Mouse (Mus musculus): ENCODE data around the gene Lrfn3.

The Lrfn3 gene

DNA sequence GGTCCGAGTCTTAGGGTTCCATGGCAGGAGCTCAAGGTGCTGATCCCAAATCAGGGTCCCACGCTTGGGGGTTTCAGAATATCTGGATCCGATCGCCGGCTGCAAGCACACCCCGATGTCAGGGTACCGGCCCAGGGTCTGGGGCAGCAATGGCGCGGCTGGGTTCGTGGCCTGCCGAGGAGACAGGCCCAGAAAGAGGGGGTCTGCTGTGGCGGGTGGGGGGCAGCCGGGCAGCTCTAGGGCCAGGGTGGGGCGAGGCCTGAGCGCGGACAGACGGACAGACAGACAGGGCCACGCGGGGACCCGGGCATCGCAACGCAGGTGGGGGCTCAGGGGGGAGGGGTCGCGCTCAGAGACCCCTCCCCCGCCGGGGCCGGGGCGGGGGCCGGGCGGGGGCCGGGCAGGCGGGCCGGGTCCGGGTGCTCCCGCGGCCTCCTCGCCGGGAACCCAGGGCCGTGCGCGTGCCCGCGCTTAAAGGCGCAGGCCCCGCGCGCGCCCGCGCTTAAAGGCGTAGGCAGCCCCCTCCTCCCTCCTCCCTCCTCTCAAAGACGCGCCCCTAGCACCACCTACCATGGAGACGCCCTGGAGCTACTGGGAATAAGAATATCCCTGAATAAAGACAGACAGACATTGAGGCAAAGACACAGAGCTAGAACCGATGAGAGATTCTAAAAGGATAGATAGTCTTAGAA lies at the start of gene Lrfn3:
Gene Lrfn3 (minus strand): TSS at position 121 of the 692 bp plus-strand sequence.
- DNase-seq = peak; percentile 56

DNA sequence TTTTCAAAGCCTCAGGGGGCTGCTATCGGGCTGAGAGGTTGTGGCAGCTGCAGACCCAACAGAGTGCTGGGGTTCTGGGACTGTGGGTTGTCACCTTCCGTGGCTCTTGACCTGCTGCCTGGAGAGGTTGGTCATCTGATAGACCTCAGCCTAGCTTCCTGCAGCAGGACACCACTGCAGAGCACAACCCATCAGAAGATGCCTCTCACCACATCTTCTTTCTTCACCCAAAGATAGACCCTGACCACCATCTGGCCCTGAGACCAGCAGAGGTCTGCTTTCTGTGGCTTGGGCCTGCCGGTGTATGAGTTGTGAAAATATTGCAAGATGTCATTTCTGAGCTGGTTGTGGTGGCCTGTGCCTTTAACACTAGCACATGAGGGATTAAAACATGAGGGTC lies 48.5 kb upstream of the Lrfn3 start:
- DNase-seq = no peak

DNA sequence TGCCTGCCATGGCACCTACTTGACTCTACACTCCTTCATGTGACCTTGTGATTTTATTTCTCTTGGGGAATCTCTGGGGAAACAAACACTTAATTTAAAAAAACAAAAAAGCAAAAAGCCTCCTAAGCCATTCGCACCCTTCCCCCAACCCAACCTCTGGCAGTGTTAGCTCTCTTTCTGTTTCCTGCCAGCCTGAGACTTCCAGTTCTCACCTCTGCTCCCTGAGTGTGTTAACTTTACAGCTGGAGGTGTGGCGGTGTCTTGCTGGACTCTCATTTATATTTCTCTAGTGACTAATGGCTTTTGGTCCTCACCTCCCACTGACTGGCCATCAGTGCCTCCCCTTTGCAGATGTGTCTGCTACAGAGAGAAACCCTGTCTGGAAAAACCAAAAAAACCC lies 47.2 kb upstream of the Lrfn3 start:
- no peak for DNase-seq

DNA sequence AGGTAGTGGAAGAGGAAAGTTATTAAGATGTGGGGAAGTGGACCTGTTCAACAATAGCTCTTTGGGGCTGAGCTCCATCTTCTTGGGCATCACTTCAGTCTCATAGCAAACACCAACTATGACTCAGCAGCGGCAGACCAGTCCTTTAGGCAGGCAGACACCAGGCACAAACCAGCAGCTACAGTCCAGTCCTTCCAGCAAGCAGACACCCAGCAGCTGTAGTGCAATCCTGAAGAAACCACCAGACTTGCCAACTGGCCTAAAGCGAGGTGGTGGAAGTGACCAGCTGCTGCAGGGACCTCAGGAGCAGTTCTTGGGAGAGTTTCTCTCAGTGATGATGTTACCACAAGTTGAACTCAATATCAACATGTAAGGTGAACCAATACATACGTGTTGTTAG lies 46.1 kb upstream of the Lrfn3 start:
- DNase-seq = no peak

DNA sequence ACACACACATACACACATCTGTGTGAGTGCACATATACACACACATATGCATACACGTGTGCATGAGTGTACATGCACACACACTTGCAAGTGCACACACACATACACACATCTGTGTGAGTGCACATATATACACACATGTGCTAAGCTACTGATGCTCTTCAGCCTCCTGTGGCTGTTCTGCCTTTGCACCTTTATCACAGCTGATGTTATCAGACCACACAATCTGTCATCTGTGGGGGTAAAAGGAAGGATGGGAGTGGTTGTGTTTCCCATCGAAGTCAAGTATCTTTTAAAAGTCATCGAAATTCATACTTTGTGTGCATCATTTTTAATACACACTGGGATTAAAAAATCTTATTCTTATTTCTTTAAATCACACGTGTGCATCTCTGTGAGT lies 39.8 kb upstream of the Lrfn3 start:
- DNase-seq = no peak

DNA sequence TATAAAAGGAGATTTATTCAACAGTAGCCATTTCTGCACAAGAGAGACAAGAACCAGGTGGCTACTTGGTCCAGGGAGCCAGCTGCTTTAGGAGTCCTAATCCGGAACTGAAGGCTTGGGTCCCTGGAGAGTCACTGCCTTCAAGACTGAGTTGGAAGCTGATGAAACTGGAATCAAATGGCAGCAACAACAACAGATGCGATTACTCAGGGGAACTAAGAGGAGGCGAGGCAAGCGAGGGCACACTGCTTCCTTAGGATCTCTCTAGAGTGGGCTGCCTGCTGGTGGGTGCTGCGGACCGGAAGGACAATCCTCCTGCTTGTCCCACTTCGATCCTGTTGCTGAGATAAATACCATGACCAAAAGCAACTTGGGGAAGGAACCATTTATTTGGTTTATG lies 37.1 kb upstream of the Lrfn3 start:
- no peak for DNase-seq

DNA sequence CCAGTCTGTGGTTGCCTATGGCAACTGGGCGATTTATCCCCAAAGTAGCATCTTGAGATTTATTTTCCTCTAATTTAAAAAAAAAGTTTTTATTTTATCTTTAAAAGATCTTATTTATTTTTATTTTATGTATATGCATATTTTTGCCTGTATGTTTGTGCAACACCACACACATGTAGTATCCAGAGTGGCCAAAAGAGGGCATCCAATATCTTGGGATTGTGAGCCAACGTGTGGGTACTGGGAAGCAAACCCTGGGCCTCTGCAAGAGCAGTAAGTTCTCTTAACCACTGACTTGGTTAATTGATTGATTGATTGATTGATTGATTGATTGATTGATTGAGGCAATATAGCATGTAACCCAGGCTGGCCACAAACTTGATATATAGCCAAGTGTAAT lies 32.3 kb upstream of the Lrfn3 start:
- no peak for DNase-seq

DNA sequence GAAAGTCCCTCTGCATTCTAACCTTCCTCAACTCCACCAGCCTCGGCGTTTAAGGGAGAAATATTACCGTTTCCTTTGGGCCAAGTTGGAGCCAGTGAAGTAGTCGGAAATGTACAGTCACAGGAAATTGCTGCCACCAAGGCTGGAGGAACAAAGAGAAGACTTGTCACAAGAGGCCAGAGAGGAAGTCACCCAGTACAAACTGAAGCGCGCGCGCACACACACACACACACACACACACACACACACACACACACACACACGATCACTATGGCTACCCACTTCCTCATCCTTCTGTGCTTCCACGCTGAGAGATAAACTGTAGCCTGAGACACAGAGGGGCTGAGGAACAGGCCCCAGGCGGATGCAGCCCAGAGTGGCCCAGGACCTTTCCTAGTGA lies 31.8 kb upstream of the Lrfn3 start:
- peak; percentile 55 for DNase-seq

DNA sequence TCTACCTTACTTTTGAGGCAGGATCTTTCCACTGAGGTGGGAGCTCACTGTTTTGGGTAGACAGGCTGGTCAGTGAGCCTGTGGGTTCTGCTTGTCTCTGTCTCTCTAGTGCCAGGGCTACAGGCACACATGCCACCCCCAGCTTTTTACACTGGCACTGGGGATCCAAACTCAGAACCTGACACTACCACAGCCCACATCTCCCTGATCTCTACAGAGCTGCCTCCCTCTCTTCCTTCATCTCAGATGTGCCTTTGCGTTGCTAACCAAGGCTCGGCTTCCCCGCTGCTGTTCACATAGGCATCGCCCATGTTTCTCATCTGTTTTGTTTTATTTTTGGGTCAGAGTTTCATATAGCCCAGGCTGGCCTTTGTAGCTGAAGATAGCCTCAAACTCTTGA lies 31.1 kb upstream of the Lrfn3 start:
- no peak for DNase-seq

DNA sequence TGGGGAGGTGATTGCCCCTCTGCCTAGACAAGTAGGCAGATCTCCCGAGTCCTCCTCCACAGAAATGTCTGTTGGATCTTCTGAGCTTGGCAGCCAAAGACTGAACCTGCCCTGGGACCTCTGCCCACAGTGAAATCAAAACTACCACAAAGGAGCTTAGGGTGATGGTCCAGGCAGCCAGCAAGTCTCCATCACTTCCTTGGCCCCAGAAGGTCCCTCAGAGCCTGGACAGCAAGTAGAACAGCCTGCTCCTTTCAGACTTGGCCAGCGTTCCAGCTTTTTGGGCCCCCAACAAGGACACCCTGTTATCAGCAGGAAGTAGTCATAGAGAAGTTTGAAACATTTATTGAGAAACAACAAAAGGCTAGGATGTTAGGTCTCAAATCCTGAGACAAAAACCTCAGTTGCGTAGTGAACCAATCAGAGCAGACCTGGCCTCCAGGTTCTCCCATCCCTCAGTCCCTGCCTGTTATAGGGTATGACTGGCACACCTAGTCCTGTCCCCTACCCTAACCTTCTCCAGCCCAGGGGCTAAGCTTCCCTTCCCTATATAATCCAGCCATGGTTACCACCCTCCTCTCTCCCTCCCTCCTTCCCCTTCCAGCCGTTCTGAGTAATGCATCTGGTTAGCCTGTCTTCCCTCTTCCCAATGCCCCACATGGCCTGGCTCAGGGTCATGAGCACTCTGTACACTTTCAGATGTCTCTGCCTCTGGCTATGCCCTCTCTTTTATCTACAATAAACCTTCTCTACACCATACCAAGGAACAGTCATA lies 30.4 kb upstream of the Lrfn3 start:
- no peak for DNase-seq

DNA sequence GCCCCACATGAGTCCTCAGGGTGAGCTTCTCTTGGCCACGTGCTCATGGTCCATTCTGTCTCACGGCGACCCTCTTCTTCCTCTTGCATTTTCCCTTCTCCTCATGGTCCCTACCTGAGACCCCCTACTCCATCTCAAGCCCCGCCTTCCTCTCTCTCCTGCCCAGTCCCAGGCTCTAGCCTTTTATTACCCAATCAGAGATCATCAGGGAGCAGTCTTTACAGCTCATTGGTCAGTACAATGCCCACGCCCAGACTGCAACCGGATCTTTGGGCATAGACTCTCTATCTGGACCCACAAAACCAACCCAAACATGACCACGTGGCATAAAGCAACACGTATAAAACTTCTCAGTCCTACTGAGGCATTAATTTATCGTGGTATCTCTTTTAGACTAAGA lies 21.5 kb upstream of the Lrfn3 start:
- no peak for DNase-seq

DNA sequence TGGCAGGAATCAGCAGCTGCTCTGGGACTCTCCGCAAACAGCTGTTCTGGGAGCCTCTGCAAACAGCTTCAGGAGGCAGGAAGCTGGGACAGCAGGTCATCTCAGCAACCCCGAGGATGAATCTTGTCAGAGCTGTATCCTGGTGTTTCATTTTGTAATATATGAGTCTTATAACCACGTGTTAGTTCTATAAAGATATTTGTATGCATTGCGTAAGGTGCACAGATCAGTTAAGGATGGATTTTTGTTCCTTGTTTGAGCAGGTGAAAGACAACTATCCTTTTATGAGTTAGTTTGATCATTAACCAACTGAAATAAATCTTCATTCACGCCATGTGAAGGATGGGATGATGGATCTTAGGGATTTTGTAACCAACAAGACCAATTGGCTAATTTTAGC lies 17.5 kb upstream of the Lrfn3 start:
- no peak for DNase-seq

DNA sequence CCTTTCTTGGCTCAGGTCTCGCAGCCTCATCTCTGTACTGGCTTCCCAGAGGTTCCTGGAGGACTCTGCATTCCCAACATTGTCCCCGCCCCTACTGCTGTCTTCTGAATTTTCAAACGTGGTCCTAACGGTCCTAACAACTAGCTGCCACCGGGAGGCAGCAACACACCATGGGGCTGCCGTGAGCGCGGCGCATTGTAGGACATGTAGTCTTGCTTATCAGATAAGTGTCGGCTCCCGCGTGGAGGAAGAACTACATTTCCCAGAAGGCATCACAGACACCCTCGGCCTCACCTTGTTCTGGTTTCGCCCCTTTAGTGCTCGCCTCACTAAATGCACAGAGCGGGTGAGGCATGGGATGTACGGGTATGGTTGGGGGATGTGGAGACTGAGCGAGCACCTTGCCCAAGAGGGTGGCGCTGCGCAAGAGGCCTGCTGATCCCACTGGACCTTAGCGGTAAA lies 11.0 kb upstream of the Lrfn3 start:
- peak; percentile 88 for DNase-seq

DNA sequence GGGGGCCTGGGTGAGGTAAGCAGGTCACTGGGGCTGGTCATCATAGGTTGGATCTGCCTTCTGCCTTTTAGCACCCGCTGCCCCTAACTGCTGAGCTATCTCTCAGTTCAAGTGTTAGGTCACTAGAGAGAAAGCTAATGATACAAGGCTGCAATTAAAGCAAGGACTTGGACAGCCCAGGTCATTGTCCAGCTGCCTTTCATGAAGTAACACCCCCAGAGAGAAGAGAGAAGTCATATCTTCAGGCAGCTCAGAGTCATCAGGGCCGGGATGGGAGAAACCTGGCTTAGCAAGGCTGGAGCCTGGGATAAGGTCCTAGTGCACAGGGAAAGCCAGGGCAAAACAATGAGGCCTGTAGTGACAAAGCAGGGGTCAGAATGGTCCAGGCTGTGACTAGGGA lies 4.9 kb upstream of the Lrfn3 start:
- DNase-seq = no peak

DNA sequence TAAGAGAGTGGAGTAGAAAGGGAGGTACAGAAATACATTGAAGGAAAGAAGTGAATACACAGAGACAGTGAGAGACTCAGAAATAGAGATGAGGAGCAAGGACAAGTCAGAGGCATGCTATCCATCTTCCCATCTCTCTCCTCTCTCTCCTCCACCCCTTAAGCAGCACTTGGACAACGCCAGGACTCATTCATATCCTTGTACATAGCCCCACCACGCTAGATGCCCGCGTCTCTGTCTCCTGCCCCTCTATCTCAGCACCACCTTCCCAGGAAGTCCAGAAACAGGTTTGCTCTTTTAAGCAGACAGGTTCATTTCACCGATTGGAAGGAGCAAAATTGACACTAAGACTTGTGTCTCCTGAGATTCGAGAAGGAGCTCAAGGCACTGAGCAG lies 769 bp upstream of the Lrfn3 start:
- no peak for DNase-seq

DNA sequence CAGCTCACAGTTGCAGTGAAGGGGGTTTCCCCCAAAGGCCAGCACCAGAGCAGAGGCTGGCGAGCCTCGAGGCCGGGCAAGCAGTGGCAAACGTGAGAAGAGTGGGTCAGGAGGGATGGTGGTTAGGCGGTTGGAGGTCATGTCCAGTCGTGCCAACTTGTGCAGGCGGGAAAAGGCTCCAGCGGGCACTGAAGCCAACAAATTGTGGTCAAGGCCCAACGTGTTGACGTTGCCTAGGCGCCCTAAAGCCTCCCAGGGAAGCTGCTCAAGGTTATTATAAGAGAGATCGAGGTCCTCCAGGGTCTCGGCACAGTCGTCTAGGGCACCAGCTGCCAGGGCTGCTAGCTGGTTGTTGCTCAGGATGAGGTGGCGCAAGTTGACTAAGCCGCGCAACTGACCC lies 2.5 kb downstream of the Lrfn3 start:
- no peak for DNase-seq

DNA sequence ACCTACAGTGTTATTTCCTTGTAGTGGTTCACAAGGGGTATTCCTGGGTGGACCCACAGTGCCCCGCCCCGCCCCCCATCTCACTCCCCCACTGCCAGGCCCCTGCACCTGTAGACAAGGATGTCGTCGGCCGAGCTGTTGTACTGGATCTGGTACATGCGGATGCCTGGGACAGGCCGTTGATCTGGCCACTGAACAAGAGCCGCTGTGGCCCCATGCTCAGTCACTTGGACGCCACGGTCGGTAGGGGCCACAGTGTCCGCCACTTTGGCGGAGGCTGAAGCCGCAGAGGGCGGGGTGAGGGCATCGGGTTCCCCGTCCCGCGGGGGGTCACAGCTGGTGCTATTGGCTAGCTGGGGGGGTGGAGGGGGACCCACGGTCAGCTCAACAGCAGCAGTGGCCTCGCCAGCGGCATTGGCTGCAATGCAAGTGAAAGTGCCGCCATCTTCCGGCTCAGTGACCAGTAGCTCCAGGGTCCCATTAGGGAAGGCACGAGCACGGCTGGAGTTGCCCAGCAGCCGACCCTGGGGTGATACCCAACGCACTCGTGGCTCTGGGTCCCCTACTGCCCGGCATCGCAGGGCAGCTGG lies 3.2 kb downstream of the Lrfn3 start:
- DNase-seq = no peak

DNA sequence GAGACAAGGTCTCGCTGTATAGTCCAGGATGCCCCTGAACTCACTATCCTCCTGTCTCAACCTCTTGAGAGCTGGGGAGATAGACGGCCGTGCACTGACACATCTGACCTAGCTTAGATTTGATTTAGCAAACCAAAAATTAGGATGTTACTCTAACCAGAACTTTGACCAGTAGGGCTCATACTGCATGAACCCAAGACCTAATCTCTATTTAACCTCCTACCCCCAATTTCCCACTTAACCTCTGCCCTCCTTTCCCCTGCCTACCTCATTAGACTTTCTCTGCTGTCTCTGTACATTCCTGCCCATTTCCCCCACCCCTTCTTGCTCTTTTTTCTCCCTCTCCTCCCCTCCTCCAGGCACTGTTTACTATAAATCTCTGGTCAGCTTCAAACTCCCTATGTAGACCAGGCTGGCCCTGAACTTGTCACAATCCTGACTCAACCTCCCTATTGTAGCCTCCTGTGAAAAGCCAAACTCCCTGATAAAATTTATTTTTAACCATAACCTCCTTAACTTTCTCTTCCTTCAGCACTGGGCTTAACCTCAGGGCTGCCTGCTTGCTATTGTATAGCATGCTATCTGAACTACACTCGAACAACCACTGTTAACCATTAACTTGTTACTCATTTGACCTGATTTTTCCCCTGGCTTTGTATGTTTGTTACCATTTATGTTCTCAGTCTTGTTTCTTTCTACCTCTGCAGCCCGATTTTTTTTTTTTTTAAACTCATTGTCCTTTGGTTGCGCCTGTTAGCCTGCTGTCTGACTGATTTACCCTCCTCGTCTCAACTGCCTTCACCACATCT lies 4.0 kb downstream of the Lrfn3 start:
- no peak for DNase-seq

DNA sequence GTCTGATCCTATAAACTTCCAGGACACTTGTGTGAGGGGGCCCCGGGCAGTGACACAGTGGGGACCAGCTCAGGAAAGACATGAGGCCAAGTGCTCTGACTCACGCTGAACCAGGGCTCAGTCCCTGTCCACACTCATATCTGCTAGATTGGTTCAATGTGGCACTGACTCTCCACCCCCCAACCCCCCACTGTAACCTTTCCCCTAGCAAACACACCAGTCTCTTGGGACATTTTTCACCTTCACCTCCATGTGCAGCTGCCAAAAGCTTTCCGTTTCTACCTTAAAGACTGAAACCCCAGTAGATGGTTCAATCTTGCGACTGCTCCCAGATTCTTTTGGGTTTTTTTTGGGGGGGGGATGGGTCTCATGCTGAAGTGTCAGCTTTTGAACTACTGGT lies 8.5 kb downstream of the Lrfn3 start:
- no peak for DNase-seq

DNA sequence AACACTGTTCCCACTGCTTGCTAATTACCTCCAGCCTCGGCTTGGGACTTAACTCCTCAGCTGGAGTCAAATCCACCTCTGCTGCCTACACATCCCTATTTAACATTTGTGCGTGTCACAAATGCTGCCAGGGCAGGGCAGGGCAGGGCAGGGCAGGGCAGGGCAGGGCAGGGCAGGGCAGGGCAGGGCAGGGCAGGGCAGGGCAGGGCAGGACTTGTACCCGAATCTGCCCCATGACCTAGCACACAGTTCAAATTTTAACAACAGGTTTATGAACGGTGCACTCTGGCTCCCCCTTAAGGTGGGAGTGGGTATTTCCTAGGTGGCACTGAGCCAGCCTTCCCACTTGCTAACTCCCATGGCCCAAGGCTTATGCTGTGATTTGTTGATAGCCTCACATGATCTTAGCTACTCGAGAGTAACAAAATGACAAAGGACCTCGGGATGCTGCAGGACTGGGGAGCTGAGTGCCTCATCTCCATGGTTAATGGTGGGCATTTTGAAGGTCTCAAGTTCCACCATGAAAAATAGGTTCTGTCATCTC lies 9.2 kb downstream of the Lrfn3 start:
- DNase-seq = peak; percentile 56

DNA sequence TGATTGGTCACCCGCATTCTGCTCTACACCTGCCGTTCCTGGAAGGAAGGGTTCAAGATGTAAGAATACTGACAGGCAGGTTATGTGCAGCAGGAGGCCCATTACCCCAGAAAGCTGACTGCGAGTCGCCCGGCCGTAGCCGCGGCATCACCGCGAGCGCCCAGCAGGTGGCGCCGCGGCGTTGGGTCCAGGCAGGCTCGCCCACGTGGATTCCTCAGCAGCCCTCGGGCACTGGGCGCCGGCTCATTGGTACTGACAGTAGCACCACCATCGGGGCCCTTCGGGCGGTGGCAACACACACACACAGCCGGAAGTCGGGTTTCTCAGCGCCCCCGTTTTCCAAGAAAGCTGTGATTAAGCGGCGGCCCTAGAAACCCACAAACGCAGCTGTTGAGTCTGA lies 14.7 kb downstream of the Lrfn3 start:
- peak; percentile 57 for DNase-seq

DNA sequence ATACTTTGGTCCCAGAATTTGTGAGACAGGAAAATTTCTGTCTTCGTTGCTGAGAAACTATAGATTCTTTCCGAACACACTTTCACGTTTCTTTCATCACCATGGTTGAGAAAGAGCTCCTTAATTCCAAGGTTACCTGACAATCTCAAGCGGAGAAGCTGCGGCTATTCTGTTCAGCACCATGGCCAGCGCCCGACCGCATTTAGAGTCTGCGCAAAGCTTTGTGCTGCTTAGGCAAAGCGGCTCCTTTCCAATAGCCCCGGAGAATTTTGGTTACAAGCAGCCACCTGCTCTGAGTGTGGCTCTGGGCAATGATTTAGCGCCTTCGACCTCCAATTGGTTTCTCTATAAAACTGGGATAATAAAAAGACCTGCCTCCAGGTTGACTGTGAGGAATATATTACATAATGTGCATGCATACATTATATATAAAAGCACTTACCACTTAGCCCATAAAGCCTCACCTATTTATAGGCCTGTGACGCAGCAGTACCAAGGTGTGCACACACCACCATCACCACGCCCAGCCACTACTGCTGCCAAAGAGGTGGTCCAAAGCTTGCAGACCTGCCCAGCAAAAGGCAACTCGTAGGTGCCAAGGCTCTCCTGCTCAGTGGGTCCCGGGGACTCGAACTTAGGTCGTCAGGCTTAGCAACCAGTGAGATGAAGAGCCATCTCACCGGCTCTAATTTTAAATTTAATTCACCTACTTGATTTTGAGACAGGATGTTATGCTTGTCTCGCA lies 15.8 kb downstream of the Lrfn3 start:
- peak; percentile 67 for DNase-seq

Measured in liver (tissue).